Mouse (Mus musculus): ENCODE measurements around the gene Lsamp. TPM values are rescaled to one million over a fixed set of nuclear protein-coding genes. Genes with fewer than 3 reads are reported as not detected.

The Lsamp gene
- polyA plus RNA-seq, 1 experiment from 2014 or later: 2.1 TPM

GRCm38 (mm10) chr16:40307666-40308065 is 323.5 kb downstream of the Lsamp start:
- no peaks in the 10 kb centered on the region for H3K27me3 ChIP-seq (ENCODE audit: low read depth, poor library complexity, severe bottlenecking)
- H3K9me3 ChIP-seq (replicated peaks): no peaks in the 10 kb centered on the region
- no peak overlapping the region for H3K4me3 ChIP-seq
- H3K4me1 ChIP-seq: no peaks in the 10 kb centered on the region
- 70% methylated on average over 2 of the region's 2 CpGs for WGBS
- no peaks in the 10 kb centered on the region for H3K36me3 ChIP-seq
- H3K27ac ChIP-seq: no peak overlapping the region
- DNase-seq (ENCODE audit: low spot score): no peak

- H3K4me3 ChIP-seq: no peak overlapping the region
- H3K36me3 ChIP-seq: no peaks in the 10 kb centered on the region
- no peaks in the 10 kb centered on the region for H3K27me3 ChIP-seq (ENCODE audit: low read depth, poor library complexity, severe bottlenecking)
- 96% methylated on average over 2 of the region's 2 CpGs for WGBS
- H3K9me3 ChIP-seq (replicated peaks): no peaks in the 10 kb centered on the region
- H3K4me1 ChIP-seq: no peaks in the 10 kb centered on the region
- no peak overlapping the region for H3K27ac ChIP-seq
- DNase-seq (ENCODE audit: low spot score): no peak
Measured at GRCm38 (mm10) chr16:40316199-40316598, 332.0 kb downstream of the Lsamp start.

GRCm38 (mm10) chr16:40324811-40325210 is 340.6 kb downstream of the Lsamp start:
- Histone ChIP-seq H3K27me3 (ENCODE audit: low read depth, poor library complexity, severe bottlenecking) (no peaks in the 10 kb centered on the region), H3K27ac (no peak overlapping the region), H3K4me3 (no peak overlapping the region), H3K9me3 (replicated peaks) (no peaks in the 10 kb centered on the region), H3K4me1 (no peaks in the 10 kb centered on the region), H3K36me3 (no peaks in the 10 kb centered on the region)
- 90% methylated on average over 3 of the region's 3 CpGs for WGBS
- DNase-seq (ENCODE audit: low spot score): no peak

- Histone ChIP-seq H3K27me3 (ENCODE audit: low read depth, poor library complexity, severe bottlenecking) (no peaks in the 10 kb centered on the region), H3K4me1 (no peaks in the 10 kb centered on the region), H3K4me3 (no peak overlapping the region), H3K9me3 (replicated peaks) (no peaks in the 10 kb centered on the region), H3K27ac (no peak overlapping the region), H3K36me3 (no peaks in the 10 kb centered on the region)
- DNase-seq (ENCODE audit: low spot score): no peak
- WGBS: 77% methylated on average over 7 of the region's 7 CpGs
Measured at GRCm38 (mm10) chr16:40328249-40328820, 344.2 kb downstream of the Lsamp start.

- Histone ChIP-seq H3K4me3 (no peak overlapping the region), H3K4me1 (no peaks in the 10 kb centered on the region), H3K9me3 (replicated peaks) (no peaks in the 10 kb centered on the region), H3K36me3 (no peaks in the 10 kb centered on the region), H3K27ac (no peak overlapping the region), H3K27me3 (ENCODE audit: low read depth, poor library complexity, severe bottlenecking) (no peaks in the 10 kb centered on the region)
- WGBS: 92% methylated on average over 5 of the region's 5 CpGs
- no peak for DNase-seq (ENCODE audit: low spot score)
Measured at GRCm38 (mm10) chr16:40369677-40370076, 385.5 kb downstream of the Lsamp start.

GRCm38 (mm10) chr16:40371291-40371690 is 387.1 kb downstream of the Lsamp start:
- no peak overlapping the region for H3K4me3 ChIP-seq
- no peak overlapping the region for H3K27ac ChIP-seq
- no peaks in the 10 kb centered on the region for H3K4me1 ChIP-seq
- WGBS: 94% methylated on average over 1 of the region's 1 CpGs
- no peaks in the 10 kb centered on the region for H3K9me3 ChIP-seq (replicated peaks)
- H3K36me3 ChIP-seq: no peaks in the 10 kb centered on the region
- H3K27me3 ChIP-seq (ENCODE audit: low read depth, poor library complexity, severe bottlenecking): no peaks in the 10 kb centered on the region
- no peak for DNase-seq (ENCODE audit: low spot score)

GRCm38 (mm10) chr16:40375314-40375713 is 391.2 kb downstream of the Lsamp start:
- Histone ChIP-seq H3K36me3 (no peaks in the 10 kb centered on the region), H3K4me1 (no peaks in the 10 kb centered on the region), H3K4me3 (no peak overlapping the region), H3K9me3 (replicated peaks) (no peaks in the 10 kb centered on the region), H3K27ac (no peak overlapping the region), H3K27me3 (ENCODE audit: low read depth, poor library complexity, severe bottlenecking) (no peaks in the 10 kb centered on the region)
- no peak for DNase-seq (ENCODE audit: low spot score)
- WGBS: 91% methylated on average over 4 of the region's 4 CpGs

- no peaks in the 10 kb centered on the region for H3K36me3 ChIP-seq
- DNase-seq (ENCODE audit: low spot score): no peak
- no peaks in the 10 kb centered on the region for H3K9me3 ChIP-seq (replicated peaks)
- no peaks in the 10 kb centered on the region for H3K4me1 ChIP-seq
- WGBS: 86% methylated on average over 6 of the region's 6 CpGs
- no peak overlapping the region for H3K4me3 ChIP-seq
- H3K27ac ChIP-seq: no peak overlapping the region
- H3K27me3 ChIP-seq (ENCODE audit: low read depth, poor library complexity, severe bottlenecking): no peaks in the 10 kb centered on the region
Measured at GRCm38 (mm10) chr16:40377129-40377799, 393.1 kb downstream of the Lsamp start.

GRCm38 (mm10) chr16:40392106-40392505 is 407.9 kb downstream of the Lsamp start:
- H3K4me1 ChIP-seq: no peaks in the 10 kb centered on the region
- 82% methylated on average over 4 of the region's 4 CpGs for WGBS
- H3K4me3 ChIP-seq: no peak overlapping the region

GRCm38 (mm10) chr16:40399531-40399930 is 415.4 kb downstream of the Lsamp start:
- no peak for DNase-seq (ENCODE audit: low spot score)
- no peak overlapping the region for H3K27ac ChIP-seq
- no peaks in the 10 kb centered on the region for H3K27me3 ChIP-seq (ENCODE audit: low read depth, poor library complexity, severe bottlenecking)
- no peaks in the 10 kb centered on the region for H3K36me3 ChIP-seq
- no peaks in the 10 kb centered on the region for H3K4me1 ChIP-seq
- no peaks in the 10 kb centered on the region for H3K9me3 ChIP-seq (replicated peaks)
- 92% methylated on average over 2 of the region's 2 CpGs for WGBS
- H3K4me3 ChIP-seq: no peak overlapping the region

More at GRCm38 (mm10) chr16:40392106-40392505, 407.9 kb downstream of the Lsamp start:
- H3K9me3 ChIP-seq (replicated peaks): no peaks in the 10 kb centered on the region
- H3K27ac ChIP-seq: no peak overlapping the region
- no peaks in the 10 kb centered on the region for H3K27me3 ChIP-seq (ENCODE audit: low read depth, poor library complexity, severe bottlenecking)
- DNase-seq (ENCODE audit: low spot score): no peak
- H3K36me3 ChIP-seq: no peaks in the 10 kb centered on the region

GRCm38 (mm10) chr16:40434280-40434679 is 450.1 kb downstream of the Lsamp start:
- DNase-seq (ENCODE audit: low spot score): no peak
- no peak overlapping the region for H3K4me3 ChIP-seq
- no peaks in the 10 kb centered on the region for H3K4me1 ChIP-seq
- no peaks in the 10 kb centered on the region for H3K9me3 ChIP-seq (replicated peaks)
- H3K36me3 ChIP-seq: no peaks in the 10 kb centered on the region
- H3K27ac ChIP-seq: no peak overlapping the region
- H3K27me3 ChIP-seq (ENCODE audit: low read depth, poor library complexity, severe bottlenecking): no peaks in the 10 kb centered on the region
- WGBS: 89% methylated on average over 3 of the region's 3 CpGs

- WGBS: 76% methylated on average over 6 of the region's 6 CpGs
- no peaks in the 10 kb centered on the region for H3K27me3 ChIP-seq (ENCODE audit: low read depth, poor library complexity, severe bottlenecking)
- H3K9me3 ChIP-seq (replicated peaks): no peaks in the 10 kb centered on the region
- no peak overlapping the region for H3K27ac ChIP-seq
- DNase-seq (ENCODE audit: low spot score): no peak
- H3K4me3 ChIP-seq: no peak overlapping the region
- H3K36me3 ChIP-seq: no peaks in the 10 kb centered on the region
- no peaks in the 10 kb centered on the region for H3K4me1 ChIP-seq
Measured at GRCm38 (mm10) chr16:40436415-40436814, 452.3 kb downstream of the Lsamp start.

GRCm38 (mm10) chr16:40437879-40438278 is 453.7 kb downstream of the Lsamp start:
- DNase-seq (ENCODE audit: low spot score): no peak
- no peaks in the 10 kb centered on the region for H3K4me1 ChIP-seq
- no peak overlapping the region for H3K4me3 ChIP-seq
- H3K9me3 ChIP-seq (replicated peaks): no peaks in the 10 kb centered on the region
- H3K36me3 ChIP-seq: no peaks in the 10 kb centered on the region
- no peak overlapping the region for H3K27ac ChIP-seq
- 89% methylated on average over 10 of the region's 10 CpGs for WGBS
- no peaks in the 10 kb centered on the region for H3K27me3 ChIP-seq (ENCODE audit: low read depth, poor library complexity, severe bottlenecking)

GRCm38 (mm10) chr16:40438876-40439275 is 454.7 kb downstream of the Lsamp start:
- H3K36me3 ChIP-seq: no peaks in the 10 kb centered on the region
- H3K4me1 ChIP-seq: no peaks in the 10 kb centered on the region
- no peak overlapping the region for H3K4me3 ChIP-seq
- no peak for DNase-seq (ENCODE audit: low spot score)
- no peaks in the 10 kb centered on the region for H3K9me3 ChIP-seq (replicated peaks)
- 91% methylated on average over 1 of the region's 1 CpGs for WGBS
- no peaks in the 10 kb centered on the region for H3K27me3 ChIP-seq (ENCODE audit: low read depth, poor library complexity, severe bottlenecking)
- no peak overlapping the region for H3K27ac ChIP-seq
